Mouse (Mus musculus) forebrain, embryonic 10.5 days (tissue): ENCODE measurements at regions not wholly inside any gene's neighbourhood (a gene's known extent, or its start where the extent isn't known, plus 50 kb on each side); places are given as distances from the start of the nearest gene placed in this dataset.

Source experiments
- DNase-seq: peaks from one replicate; pipeline ENCODE4 v3.0.0-alpha.2; 2017; ENCODE audit warnings: low spot score; ENCODE audit errors: extremely low spot score
- H3K27ac ChIP-seq: fragments of 300-500 bp; sonication (generic); 2 replicates; pipeline ENCODE4 v1.5.1; 2016; ENCODE audit warnings: mild to moderate bottlenecking
- H3K27me3 ChIP-seq: fragments of 300-500 bp; sonication (generic); 2 replicates; pipeline ENCODE4 v1.6.1; 2016; ENCODE audit warnings: mild to moderate bottlenecking; ENCODE audit not compliant: poor library complexity, severe bottlenecking
- H3K36me3 ChIP-seq: fragments of 300-500 bp; sonication (generic); replicated peaks from 2 replicates; pipeline ENCODE4 v1.6.1; 2016; ENCODE audit warnings: mild to moderate bottlenecking, moderate library complexity
- H3K4me1 ChIP-seq: fragments of 300-500 bp; sonication (generic); 2 replicates; pipeline ENCODE4 v1.6.1; 2016
- H3K4me3 ChIP-seq: fragments of 300-500 bp; sonication (generic); 2 replicates; pipeline ENCODE4 v1.5.1; 2016; ENCODE audit warnings: mild to moderate bottlenecking, moderate library complexity
- H3K9me3 ChIP-seq: fragments of 300-500 bp; sonication (generic); 2 replicates; pipeline ENCODE4 v1.6.1; 2016; ENCODE audit warnings: mild to moderate bottlenecking, moderate library complexity
- WGBS: fragments of 180-500 bp; shearing (Covaris S2); methylation state at CpG from one replicate; pipeline ENCODE4 v1.1.7; 2016; 5-methylcytosine and 5-hydroxymethylcytosine counted together

DNA sequence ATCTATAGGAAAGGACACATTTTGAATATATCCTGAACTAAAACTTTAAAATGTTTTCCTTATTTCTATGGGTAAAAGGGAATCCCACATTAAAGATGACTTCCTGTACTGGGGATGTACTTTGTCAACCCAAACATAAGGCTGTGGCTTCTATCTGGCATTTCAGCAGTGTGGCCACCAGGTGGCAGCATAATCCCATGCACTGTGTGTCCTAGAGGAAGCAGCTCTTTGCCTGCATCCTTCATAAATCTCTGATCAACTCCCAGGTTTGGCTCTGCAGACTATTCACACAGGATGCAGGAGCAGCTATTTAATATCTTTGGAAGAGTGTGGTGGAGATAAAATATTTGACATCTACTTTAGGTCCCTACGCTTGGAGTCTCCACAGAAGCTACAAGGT, 59.1 kb downstream of the Bmp15 start:
- whole genome bisulfite sequencing = 89% methylated on average over 1 of the region's 1 CpGs
- DNase-seq = peak; percentile 66
- Histone ChIP-seq H3K4me3 (no peak overlapping the region), H3K36me3 (no peaks in the 10 kb centered on the region), H3K4me1 (no peaks in the 10 kb centered on the region), H3K27me3 (no peaks in the 10 kb centered on the region), H3K27ac (no peak overlapping the region), H3K9me3 (no peaks in the 10 kb centered on the region)

DNA sequence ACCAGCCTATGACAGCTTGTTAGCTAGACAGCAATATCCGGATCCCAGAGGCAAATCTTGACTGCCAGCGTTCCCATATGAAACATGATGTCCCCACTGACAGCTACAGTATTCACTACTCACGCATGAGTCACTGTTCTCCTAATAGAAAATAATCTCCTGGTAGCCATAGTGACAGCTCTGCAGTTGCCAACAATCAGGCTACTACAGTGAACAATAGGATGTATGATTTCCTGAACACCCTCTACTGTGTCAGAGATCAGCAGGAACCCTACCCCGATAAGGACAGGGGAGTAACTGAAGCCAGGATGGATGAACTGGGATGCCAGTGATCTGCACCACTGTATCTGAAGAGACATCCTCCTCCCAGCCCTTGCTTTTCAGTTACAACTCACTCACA, 62.0 kb downstream of the Bmp15 start:
- no peak for DNase-seq
- Histone ChIP-seq H3K36me3 (no peaks in the 10 kb centered on the region), H3K27me3 (no peaks in the 10 kb centered on the region), H3K4me1 (no peaks in the 10 kb centered on the region), H3K27ac (no peak overlapping the region), H3K9me3 (no peaks in the 10 kb centered on the region), H3K4me3 (no peak overlapping the region)
- 86% methylated on average over 4 of the region's 4 CpGs for whole genome bisulfite sequencing

DNA sequence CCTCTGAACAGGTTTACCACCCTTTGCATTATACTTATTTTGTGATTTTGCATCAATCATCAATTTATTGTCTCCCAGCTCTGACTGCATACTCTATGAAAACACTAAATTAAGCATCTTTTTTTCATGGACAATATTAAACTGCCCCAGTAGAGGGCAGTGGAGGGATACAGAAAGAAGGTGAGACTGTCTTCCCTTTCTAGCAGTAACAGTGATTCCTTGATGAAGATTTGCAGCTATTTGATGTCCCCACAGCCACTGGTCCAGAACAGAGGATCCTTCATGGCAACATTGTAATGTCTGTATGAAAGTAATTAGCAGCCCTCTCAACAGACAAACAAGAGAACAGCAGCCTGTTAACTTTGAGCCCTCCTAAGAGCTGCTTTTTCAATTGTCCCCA, 66.5 kb downstream of the Bmp15 start:
- no peak for DNase-seq
- Histone ChIP-seq H3K9me3 (no peaks in the 10 kb centered on the region), H3K27me3 (no peaks in the 10 kb centered on the region), H3K36me3 (no peaks in the 10 kb centered on the region), H3K27ac (no peak overlapping the region), H3K4me3 (no peak overlapping the region), H3K4me1 (no peaks in the 10 kb centered on the region)

DNA sequence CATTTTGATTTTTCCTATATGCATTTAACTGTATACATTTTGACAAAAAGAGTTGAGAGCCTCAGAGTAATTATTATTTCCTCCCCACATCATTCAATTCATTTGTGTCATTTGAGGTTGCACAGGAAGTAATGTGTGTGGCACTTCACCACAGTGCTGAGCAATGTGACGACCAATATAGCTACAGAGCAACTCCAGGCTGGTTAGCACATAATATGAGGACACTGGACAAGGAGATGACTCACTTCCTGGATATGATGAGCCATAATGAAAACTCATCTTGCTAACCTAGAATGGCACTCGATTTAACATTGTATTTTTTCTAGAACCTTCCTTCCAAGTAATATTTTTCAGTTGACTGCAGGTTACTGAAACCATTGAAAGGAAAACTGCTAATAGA, 67.6 kb downstream of the Bmp15 start:
- H3K36me3 ChIP-seq = no peaks in the 10 kb centered on the region
- no peaks in the 10 kb centered on the region for H3K4me1 ChIP-seq
- no peak overlapping the region for H3K27ac ChIP-seq
- WGBS = 73% methylated on average over 2 of the region's 2 CpGs
- H3K27me3 ChIP-seq = no peaks in the 10 kb centered on the region
- H3K4me3 ChIP-seq = no peak overlapping the region
- no peak for DNase-seq
- H3K9me3 ChIP-seq = no peaks in the 10 kb centered on the region
